Mouse (Mus musculus): ENCODE results near the gene Olfr1234. TPM values are rescaled to one million over a fixed set of nuclear protein-coding genes. Genes with fewer than 3 reads are reported as not detected.

The Olfr1234 gene
- not detected in 2 replicates for polyA plus RNA-seq (2016; fragmentation: Nextera tagmentation; extraction: Ambion mirVana)

DNA sequence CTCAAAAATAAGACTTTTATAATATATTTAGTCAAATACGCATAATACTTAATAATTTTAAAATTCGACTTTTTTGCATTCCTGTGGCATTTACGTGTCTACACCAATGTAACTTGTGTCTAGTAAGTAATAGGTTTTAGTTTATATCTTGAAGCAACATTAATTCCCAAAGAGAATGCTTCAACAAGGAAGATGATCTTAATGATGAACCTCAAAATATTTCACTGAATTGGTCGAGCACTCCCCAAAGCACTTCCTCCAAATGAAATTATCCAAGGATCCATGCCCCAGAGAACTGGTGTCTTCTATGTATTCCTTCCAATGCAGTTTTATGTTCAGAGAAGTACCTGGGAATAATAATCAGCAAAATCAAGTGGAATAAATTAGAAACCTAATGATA, at the start of gene Olfr1234:
Gene Olfr1234, minus strand, starts transcription at position 101 of the 400 bp plus-strand sequence.
- Histone ChIP-seq H3K4me3 (no peak within 1 kb of the TSS), H3K27ac (ENCODE audit: poor library complexity, severe bottlenecking) (no peak within 1 kb of the TSS), H3K9me3 (replicated peaks) (no peaks in the 10 kb centered on the region), H3K4me1 (replicated peaks) (no peaks in the 10 kb centered on the region), H3K4me2 (no peak within 1 kb of the TSS), H3K27me3 (replicated peaks) (no peaks in the 10 kb centered on the region), H3K9ac (no peak within 1 kb of the TSS), H3K36me3 (no peaks in the 10 kb centered on the region)
- WGBS, result 78% methylated on average over 4 of the region's 4 CpGs
- no peak for ATAC-seq (ENCODE audit: insufficient number of reproducible peaks, low FRiP score)

DNA sequence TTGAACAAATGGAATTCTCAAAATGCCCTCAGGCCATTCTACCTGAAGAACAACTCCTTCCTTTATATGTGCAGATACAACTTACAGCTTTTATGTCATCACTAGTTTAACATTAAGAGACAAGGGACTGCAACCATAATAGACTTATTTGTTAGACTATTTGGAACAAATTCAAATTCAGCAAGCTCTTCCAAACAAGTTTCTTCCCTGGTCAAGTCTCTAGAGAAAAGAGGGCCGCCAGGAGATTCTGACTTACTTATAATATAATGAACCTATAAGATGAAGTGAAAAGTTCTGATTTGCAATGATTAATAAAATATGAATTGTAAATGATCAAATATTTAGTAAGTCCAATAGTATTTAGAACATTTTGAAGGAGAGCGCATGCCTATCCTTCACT, 44.9 kb upstream of the Olfr1234 start, which contains the start of gene Olfr1238:
Gene Olfr1238, minus strand, starts transcription at position 101 of the 400 bp plus-strand sequence.
- 85% methylated on average over 2 of the region's 2 CpGs for WGBS
- no peaks in the 10 kb centered on the region for H3K4me1 ChIP-seq (replicated peaks)
- H3K9me3 ChIP-seq (replicated peaks), result no peaks in the 10 kb centered on the region

DNA sequence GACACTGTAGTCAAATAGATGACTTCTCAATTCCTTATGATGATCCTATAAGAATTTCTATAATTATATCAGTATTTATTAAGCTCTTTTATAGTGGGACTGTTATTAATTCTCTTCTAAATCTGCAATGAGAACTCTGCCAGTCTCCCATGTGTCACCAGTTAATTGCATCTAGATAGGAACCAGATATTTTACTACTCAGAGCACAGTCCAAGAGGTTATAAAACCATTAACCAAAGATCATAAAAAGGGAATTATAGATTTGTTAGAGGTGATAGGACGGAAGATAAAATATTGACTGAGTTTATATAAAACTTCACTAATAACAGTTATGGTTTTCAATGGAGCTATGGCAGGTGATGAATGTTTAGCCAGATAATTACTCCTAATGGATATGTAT, 36.2 kb upstream of the Olfr1234 start:
- WGBS, result 69% methylated on average over 1 of the region's 1 CpGs
- no peak overlapping the region for H3K9ac ChIP-seq
- H3K36me3 ChIP-seq, result no peaks in the 10 kb centered on the region
- no peak overlapping the region for H3K4me2 ChIP-seq
- H3K27ac ChIP-seq (ENCODE audit: poor library complexity, severe bottlenecking), result no peak overlapping the region
- ATAC-seq (ENCODE audit: insufficient number of reproducible peaks, low FRiP score), result no peak
- no peaks in the 10 kb centered on the region for H3K27me3 ChIP-seq (replicated peaks)
- H3K4me1 ChIP-seq (replicated peaks), result no peaks in the 10 kb centered on the region
- no peaks in the 10 kb centered on the region for H3K9me3 ChIP-seq (replicated peaks)
- H3K4me3 ChIP-seq, result no peak overlapping the region

More for the DNA sequence above, 44.9 kb upstream of the Olfr1234 start, which contains the start of gene Olfr1238:
- no peak for ATAC-seq (ENCODE audit: insufficient number of reproducible peaks, low FRiP score)
- Histone ChIP-seq H3K27ac (ENCODE audit: poor library complexity, severe bottlenecking) (no peak within 1 kb of the TSS), H3K4me2 (no peak within 1 kb of the TSS), H3K27me3 (replicated peaks) (no peaks in the 10 kb centered on the region), H3K36me3 (no peaks in the 10 kb centered on the region), H3K4me3 (no peak within 1 kb of the TSS), H3K9ac (no peak within 1 kb of the TSS)

DNA sequence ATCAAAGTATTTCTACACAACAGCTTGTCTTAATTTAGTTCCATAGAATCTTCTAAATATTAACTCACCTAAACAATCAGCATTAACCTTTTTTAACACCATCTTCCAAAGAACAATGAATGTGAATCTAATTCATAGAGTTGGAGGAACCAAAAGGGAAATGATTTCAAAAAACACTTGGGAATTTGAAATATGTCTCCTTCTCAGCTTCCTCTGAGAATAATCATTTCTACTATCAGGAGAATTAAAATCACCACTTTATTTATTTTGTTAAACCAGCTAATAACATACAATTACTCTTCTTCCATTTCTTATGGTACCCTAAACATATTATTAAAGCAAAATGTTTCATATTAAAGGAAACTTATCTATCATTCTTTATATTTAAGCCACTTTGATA, 22.4 kb downstream of the Olfr1234 start, which contains the start of gene Olfr1233:
Gene Olfr1233, minus strand, starts transcription at position 101 of the 400 bp plus-strand sequence.
- Histone ChIP-seq H3K27ac (ENCODE audit: poor library complexity, severe bottlenecking) (no peak within 1 kb of the TSS), H3K36me3 (no peaks in the 10 kb centered on the region), H3K27me3 (replicated peaks) (no peaks in the 10 kb centered on the region), H3K9ac (no peak within 1 kb of the TSS), H3K9me3 (replicated peaks) (no peaks in the 10 kb centered on the region), H3K4me2 (no peak within 1 kb of the TSS), H3K4me3 (no peak within 1 kb of the TSS), H3K4me1 (replicated peaks) (no peaks in the 10 kb centered on the region)
- no peak for ATAC-seq (ENCODE audit: insufficient number of reproducible peaks, low FRiP score)

DNA sequence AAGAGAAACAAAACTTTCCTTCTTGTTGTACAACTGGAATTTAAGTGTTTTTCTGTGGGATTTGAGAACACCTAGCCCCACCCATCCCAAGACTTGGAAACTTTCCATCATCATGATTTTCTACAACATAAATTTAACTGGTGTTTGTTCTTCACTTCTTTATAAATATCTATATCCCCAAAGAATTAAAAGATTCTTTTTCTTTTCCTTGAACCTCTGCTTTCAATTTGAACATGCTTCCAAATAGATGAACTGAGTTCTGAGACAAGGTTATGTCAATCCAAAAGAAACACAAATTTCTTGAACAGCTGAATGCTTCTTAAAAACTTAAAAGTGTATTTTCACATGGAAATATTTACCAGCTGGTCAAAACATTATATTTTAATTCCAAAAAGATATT, 35.1 kb downstream of the Olfr1234 start, which contains the start of gene Olfr1232:
Gene Olfr1232, minus strand, starts transcription at position 101 of the 400 bp plus-strand sequence.
- Histone ChIP-seq H3K4me2 (no peak within 1 kb of the TSS), H3K27ac (ENCODE audit: poor library complexity, severe bottlenecking) (no peak within 1 kb of the TSS), H3K4me1 (replicated peaks) (no peaks in the 10 kb centered on the region), H3K9ac (no peak within 1 kb of the TSS), H3K36me3 (no peaks in the 10 kb centered on the region), H3K9me3 (replicated peaks) (no peaks in the 10 kb centered on the region), H3K4me3 (no peak within 1 kb of the TSS), H3K27me3 (replicated peaks) (no peaks in the 10 kb centered on the region)
- no peak for ATAC-seq (ENCODE audit: insufficient number of reproducible peaks, low FRiP score)

Other genes starting within 250 kb of the Olfr1234 start
- not detected in 2 replicates for gene Olfr1221, start 247.6 kb downstream of the Olfr1234 start, polyA plus RNA-seq (2016; fragmentation: Nextera tagmentation; extraction: Ambion mirVana)
- gene Olfr1222, start 231.8 kb downstream of the Olfr1234 start, polyA plus RNA-seq (2016; fragmentation: Nextera tagmentation; extraction: Ambion mirVana), result not detected in 2 replicates
- gene Olfr1223, start 213.3 kb downstream of the Olfr1234 start, polyA plus RNA-seq (2016; fragmentation: Nextera tagmentation; extraction: Ambion mirVana), result not detected in 2 replicates
- not detected in 2 replicates for gene Olfr1224-ps1, start 200.8 kb downstream of the Olfr1234 start, polyA plus RNA-seq (2016; fragmentation: Nextera tagmentation; extraction: Ambion mirVana)
- not detected in 2 replicates for gene Olfr1225, start 190.2 kb downstream of the Olfr1234 start, polyA plus RNA-seq (2016; fragmentation: Nextera tagmentation; extraction: Ambion mirVana)
- not detected in 2 replicates for gene Olfr1226, start 164.8 kb downstream of the Olfr1234 start, polyA plus RNA-seq (2016; fragmentation: Nextera tagmentation; extraction: Ambion mirVana)
- not detected in 2 replicates for gene Olfr1228, start 110.8 kb downstream of the Olfr1234 start, polyA plus RNA-seq (2016; fragmentation: Nextera tagmentation; extraction: Ambion mirVana)
- gene Olfr1229, start 76.9 kb downstream of the Olfr1234 start, polyA plus RNA-seq (2016; fragmentation: Nextera tagmentation; extraction: Ambion mirVana), result not detected in 2 replicates
- not detected in 2 replicates for gene Olfr1230, start 67.6 kb downstream of the Olfr1234 start, polyA plus RNA-seq (2016; fragmentation: Nextera tagmentation; extraction: Ambion mirVana)
- not detected in 2 replicates for gene Olfr1231, start 57.8 kb downstream of the Olfr1234 start, polyA plus RNA-seq (2016; fragmentation: Nextera tagmentation; extraction: Ambion mirVana)
- not detected in 2 replicates for gene Olfr1232, start 35.2 kb downstream of the Olfr1234 start, polyA plus RNA-seq (2016; fragmentation: Nextera tagmentation; extraction: Ambion mirVana)
- gene Olfr1233, start 22.5 kb downstream of the Olfr1234 start, polyA plus RNA-seq (2016; fragmentation: Nextera tagmentation; extraction: Ambion mirVana), result not detected in 2 replicates
- gene Olfr1238, start 44.8 kb upstream of the Olfr1234 start, polyA plus RNA-seq (2016; fragmentation: Nextera tagmentation; extraction: Ambion mirVana), result not detected in 2 replicates
- gene Olfr1239, start 55.5 kb upstream of the Olfr1234 start, polyA plus RNA-seq (2016; fragmentation: Nextera tagmentation; extraction: Ambion mirVana), result not detected in 2 replicates
- not detected in 2 replicates for gene Olfr1240, start 78.1 kb upstream of the Olfr1234 start, polyA plus RNA-seq (2016; fragmentation: Nextera tagmentation; extraction: Ambion mirVana)
- gene Olfr1241, start 122.3 kb upstream of the Olfr1234 start, polyA plus RNA-seq (2016; fragmentation: Nextera tagmentation; extraction: Ambion mirVana), result not detected in 2 replicates
- gene Olfr1242, start 133.5 kb upstream of the Olfr1234 start, polyA plus RNA-seq (2016; fragmentation: Nextera tagmentation; extraction: Ambion mirVana), result not detected in 2 replicates
- not detected in 2 replicates for gene Olfr1243, start 166.6 kb upstream of the Olfr1234 start, polyA plus RNA-seq (2016; fragmentation: Nextera tagmentation; extraction: Ambion mirVana)
- not detected in 2 replicates for gene Olfr1245, start 213.6 kb upstream of the Olfr1234 start, polyA plus RNA-seq (2016; fragmentation: Nextera tagmentation; extraction: Ambion mirVana)
- gene Olfr1246, start 228.3 kb upstream of the Olfr1234 start, polyA plus RNA-seq (2016; fragmentation: Nextera tagmentation; extraction: Ambion mirVana), result not detected in 2 replicates
- not detected in 2 replicates for gene Olfr1247, start 249.3 kb upstream of the Olfr1234 start, polyA plus RNA-seq (2016; fragmentation: Nextera tagmentation; extraction: Ambion mirVana)

All from heart, embryonic 12.5 days (tissue).